Mouse (Mus musculus) kidney, embryonic 14.5 days (tissue): ENCODE data around the gene Ptpn14. TPM values are rescaled to one million over a fixed set of nuclear protein-coding genes. Genes with fewer than 3 reads are reported as not detected.

Experiments
- ATAC-seq: fragments of 200-750 bp; cut with Nextera tagmentation; 2 replicates; pipeline ENCODE4 v1.8.0; 2017; ENCODE audit warnings: moderate number of reproducible peaks, mild to moderate bottlenecking, moderate TSS enrichment, moderate library complexity; ENCODE audit not compliant: low FRiP score, low TSS enrichment
- H3K27ac ChIP-seq: fragments of 300-500 bp; sonication (generic); 2 replicates; pipeline ENCODE4 v1.5.1; 2014; ENCODE audit warnings: low read depth, mild to moderate bottlenecking, low read length, moderate library complexity, mixed read lengths
- H3K27me3 ChIP-seq: fragments of 300-500 bp; sonication (generic); 2 replicates; pipeline ENCODE4 v1.6.1; 2014; ENCODE audit warnings: mild to moderate bottlenecking, low read length; ENCODE audit not compliant: control insufficient read depth, insufficient read depth
- H3K36me3 ChIP-seq: fragments of 300-500 bp; sonication (generic); 2 replicates; pipeline ENCODE4 v1.6.1; 2014; ENCODE audit warnings: low read length, mixed read lengths; ENCODE audit not compliant: control insufficient read depth, insufficient read depth
- H3K4me1 ChIP-seq: fragments of 300-500 bp; sonication (generic); 2 replicates; pipeline ENCODE4 v1.6.1; 2014; ENCODE audit warnings: low read length, mixed read lengths; ENCODE audit not compliant: control insufficient read depth, insufficient read depth
- H3K4me2 ChIP-seq: fragments of 300-500 bp; sonication (generic); replicated peaks from 2 replicates; pipeline ENCODE4 v1.6.1; 2014; ENCODE audit warnings: low read depth, mild to moderate bottlenecking, low read length
- H3K4me3 ChIP-seq: fragments of 300-500 bp; sonication (generic); 2 replicates; pipeline ENCODE4 v1.5.1; 2014; ENCODE audit warnings: mild to moderate bottlenecking, low read length
- H3K9ac ChIP-seq: fragments of 300-500 bp; sonication (generic); 2 replicates; pipeline ENCODE4 v1.6.1; 2014; ENCODE audit warnings: low read depth, mild to moderate bottlenecking, low read length, moderate library complexity
- H3K9me3 ChIP-seq: fragments of 300-500 bp; sonication (generic); 2 replicates; pipeline ENCODE4 v1.6.1; 2016; ENCODE audit warnings: low read length; ENCODE audit not compliant: control insufficient read depth
- WGBS: fragments of 180-500 bp; shearing (Covaris S2); extraction: QIAGEN DNeasy Blood & Tissue Kit; methylation state at CpG from one replicate; pipeline ENCODE4 v1.1.7; 2014; 5-methylcytosine and 5-hydroxymethylcytosine counted together
- polyA plus RNA-seq: library from polyadenylated mRNA; unstranded; fragments of >200 nt; fragmentation: Nextera tagmentation; extraction: Ambion mirVana; gene quantifications from 2 replicates; pipeline ENCODE4 v1.2.1, GENCODE M21; 2014

Ptpn14 gene
- polyA plus RNA-seq, 1 experiment from 2014 or later = 21.1 TPM

DNA sequence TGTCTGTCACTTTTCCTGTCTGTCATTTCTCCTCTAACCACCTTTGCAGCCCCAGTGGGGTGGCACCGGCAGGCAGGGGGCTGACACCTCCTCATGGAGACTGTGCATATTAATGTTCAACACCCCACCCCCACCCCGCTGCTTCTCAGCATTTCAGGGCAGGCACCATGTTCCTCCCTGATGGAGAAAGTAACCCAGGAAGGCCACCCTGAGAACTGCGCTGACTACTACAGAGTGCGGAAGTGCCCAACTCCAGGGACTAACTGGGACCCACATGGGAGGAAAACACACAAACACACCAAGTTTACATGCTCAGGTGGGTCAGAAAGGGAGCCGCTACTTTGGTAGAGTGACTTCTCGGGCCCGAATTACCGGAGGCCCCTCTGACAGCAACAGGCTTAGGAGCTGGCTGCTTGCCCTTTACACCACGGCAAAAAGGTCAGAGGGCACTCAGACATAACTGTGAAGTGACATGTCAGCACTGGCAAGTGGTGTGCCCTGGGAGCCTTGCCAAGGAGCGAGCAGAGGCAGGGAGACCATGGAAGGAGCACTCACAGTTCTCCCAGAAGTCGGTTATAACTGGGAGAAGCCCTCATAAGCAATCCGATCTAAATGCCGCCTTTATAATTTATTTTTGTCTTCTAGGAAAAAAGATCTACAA, 182.7 kb downstream of the Ptpn14 start:
- H3K9ac ChIP-seq = no peak overlapping the region
- no peak for ATAC-seq
- H3K27ac ChIP-seq = no peak overlapping the region
- no peak overlapping the region for H3K4me2 ChIP-seq
- H3K27me3 ChIP-seq = no peaks in the 10 kb centered on the region
- peaks cover 6% of the 10 kb centered on the region; the same call in 1 of the 2 replicates for H3K36me3 ChIP-seq
- WGBS = 60% methylated on average over 13 of the region's 13 CpGs
- no peak overlapping the region for H3K4me3 ChIP-seq
- peaks cover 5% of the 10 kb centered on the region; the same call in 1 of the 2 replicates for H3K4me1 ChIP-seq
- H3K9me3 ChIP-seq = no peaks in the 10 kb centered on the region

DNA sequence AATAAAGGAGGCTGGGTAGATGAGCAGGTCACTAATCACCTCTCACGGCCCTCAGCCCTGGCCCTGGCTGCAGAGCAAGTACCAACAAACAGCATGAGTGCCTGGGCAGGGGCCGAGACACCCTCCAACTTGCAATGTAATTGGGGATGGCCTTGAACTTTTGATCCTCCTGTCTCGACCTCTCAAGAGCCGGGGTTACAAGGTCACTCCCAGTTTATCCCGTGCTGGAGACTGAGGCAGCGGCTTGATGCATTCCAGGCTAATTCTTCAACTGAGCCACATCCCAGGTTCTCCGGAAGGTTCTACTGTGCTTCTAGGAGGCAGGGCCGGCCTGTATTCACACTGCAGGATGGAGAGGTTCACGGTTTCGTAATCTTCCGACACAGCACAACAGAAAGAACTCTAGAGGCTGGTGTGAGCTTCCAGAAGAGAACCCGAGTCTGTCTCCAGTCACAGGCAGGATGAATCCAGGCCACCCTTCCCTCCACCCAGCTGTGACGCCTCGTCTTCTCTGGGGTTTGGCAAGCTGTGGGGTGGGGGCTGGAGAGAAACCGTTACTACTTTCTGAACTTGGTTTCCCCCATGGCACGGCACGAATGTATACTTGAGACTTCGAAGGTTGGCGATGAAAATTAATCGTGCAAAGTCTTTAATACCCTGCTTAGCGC, 185.2 kb downstream of the Ptpn14 start:
- Histone ChIP-seq H3K9ac (no peak overlapping the region), H3K27me3 (no peaks in the 10 kb centered on the region), H3K27ac (no peak overlapping the region), H3K36me3 (peaks cover 6% of the 10 kb centered on the region; the same call in 1 of the 2 replicates), H3K4me3 (no peak overlapping the region), H3K4me1 (peaks cover 9% of the 10 kb centered on the region; the same call in 1 of the 2 replicates), H3K4me2 (no peak overlapping the region), H3K9me3 (no peaks in the 10 kb centered on the region)
- no peak for ATAC-seq
- WGBS = 87% methylated on average over 21 of the region's 21 CpGs

DNA sequence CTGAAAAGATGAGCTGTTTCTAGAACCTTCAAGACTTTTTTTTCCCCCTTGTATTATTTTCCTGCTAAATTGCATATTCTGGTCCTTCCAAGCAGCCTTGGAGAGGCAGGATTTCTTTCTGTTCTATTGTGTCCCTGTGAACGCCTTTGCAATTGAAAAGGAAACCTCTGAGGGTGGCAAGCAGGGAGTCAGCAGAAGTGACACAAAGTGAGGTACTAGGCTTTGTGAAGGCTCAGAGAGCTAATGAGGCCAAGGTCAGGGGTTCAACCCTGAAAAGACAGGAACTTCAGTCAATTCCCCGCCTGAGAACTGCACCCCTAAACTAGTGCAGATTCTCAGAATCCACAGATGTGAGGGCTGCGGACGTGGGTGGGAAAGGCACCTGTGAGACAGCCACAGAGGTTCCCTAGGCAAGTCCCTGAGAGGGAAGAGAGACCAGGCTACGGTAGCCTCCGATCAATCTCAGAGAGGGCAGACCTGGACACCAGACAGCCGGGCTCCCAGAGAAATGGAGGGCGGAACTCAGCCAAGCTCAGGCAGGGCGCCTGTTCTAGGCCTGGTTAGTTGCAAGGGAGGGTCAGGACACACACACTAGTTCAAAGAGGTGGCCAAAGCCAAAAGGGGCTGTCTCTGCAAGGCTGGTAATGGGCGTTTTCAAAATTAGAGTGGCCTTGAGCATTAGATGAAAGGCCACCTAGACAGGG, 188.5 kb downstream of the Ptpn14 start:
- ATAC-seq = no peak
- H3K4me1 ChIP-seq = peaks cover 13% of the 10 kb centered on the region; the same call in 1 of the 2 replicates

DNA sequence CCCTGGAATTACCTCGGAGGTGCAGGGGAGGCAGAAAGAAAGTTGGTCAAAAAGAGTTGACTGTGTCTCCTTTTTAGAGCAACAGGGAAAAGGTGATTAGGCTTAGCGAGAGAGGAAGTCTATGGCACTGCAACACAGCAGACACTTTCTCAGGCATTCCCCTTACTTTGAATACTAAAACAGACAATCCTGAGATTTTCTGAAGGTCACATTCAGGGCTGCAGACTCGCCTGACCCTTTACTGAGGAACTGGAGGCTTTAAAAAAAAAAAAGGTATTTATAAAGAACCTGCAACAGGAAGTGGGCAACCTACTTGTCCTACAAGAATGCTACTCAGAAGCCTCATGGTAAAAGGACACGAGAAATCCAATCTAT, 189.0 kb downstream of the Ptpn14 start:
- no peak for ATAC-seq
- H3K4me1 ChIP-seq = peaks cover 13% of the 10 kb centered on the region; the same call in 1 of the 2 replicates
- H3K27me3 ChIP-seq = no peaks in the 10 kb centered on the region

More for the DNA sequence above, 188.5 kb downstream of the Ptpn14 start:
- H3K27me3 ChIP-seq = no peaks in the 10 kb centered on the region
- no peaks in the 10 kb centered on the region for H3K9me3 ChIP-seq
- no peak overlapping the region for H3K4me3 ChIP-seq
- 54% methylated on average over 10 of the region's 10 CpGs for WGBS
- H3K9ac ChIP-seq = no peak overlapping the region
- peaks cover 3% of the 10 kb centered on the region; the same call in 1 of the 2 replicates for H3K36me3 ChIP-seq
- no peak overlapping the region for H3K27ac ChIP-seq
- no peak overlapping the region for H3K4me2 ChIP-seq

DNA sequence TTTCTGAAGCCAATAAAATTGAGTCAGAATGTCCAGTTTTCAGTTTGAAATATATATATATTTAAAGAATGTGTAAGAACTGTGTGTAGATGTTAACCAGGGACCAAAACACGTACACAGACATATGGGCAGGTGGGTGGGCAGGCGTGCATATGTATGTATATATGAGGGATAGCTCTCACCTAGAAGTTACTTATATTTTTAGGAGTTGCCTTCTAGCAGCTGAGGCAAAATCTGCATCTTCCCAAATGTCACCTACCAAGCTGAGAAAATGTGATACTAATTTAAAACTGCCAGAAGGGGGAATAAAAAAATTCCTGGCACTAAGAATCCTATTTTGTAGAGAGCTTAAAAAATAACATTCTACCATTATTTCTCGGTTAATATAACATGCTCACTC, 191.7 kb downstream of the Ptpn14 start:
- H3K4me1 ChIP-seq = peaks cover 15% of the 10 kb centered on the region; the same call in 1 of the 2 replicates
- no peak overlapping the region for H3K9ac ChIP-seq
- no peaks in the 10 kb centered on the region for H3K27me3 ChIP-seq
- H3K9me3 ChIP-seq = no peaks in the 10 kb centered on the region
- no peak overlapping the region for H3K4me2 ChIP-seq
- ATAC-seq = no peak
- no peak overlapping the region for H3K4me3 ChIP-seq
- no peaks in the 10 kb centered on the region for H3K36me3 ChIP-seq
- 88% methylated on average over 3 of the region's 3 CpGs for WGBS
- no peak overlapping the region for H3K27ac ChIP-seq

More for the DNA sequence above, 189.0 kb downstream of the Ptpn14 start:
- Histone ChIP-seq H3K9ac (no peak overlapping the region), H3K9me3 (no peaks in the 10 kb centered on the region), H3K4me2 (no peak overlapping the region), H3K36me3 (peaks cover 3% of the 10 kb centered on the region; the same call in 1 of the 2 replicates), H3K4me3 (no peak overlapping the region), H3K27ac (no peak overlapping the region)
- WGBS = 44% methylated on average over 4 of the region's 4 CpGs

DNA sequence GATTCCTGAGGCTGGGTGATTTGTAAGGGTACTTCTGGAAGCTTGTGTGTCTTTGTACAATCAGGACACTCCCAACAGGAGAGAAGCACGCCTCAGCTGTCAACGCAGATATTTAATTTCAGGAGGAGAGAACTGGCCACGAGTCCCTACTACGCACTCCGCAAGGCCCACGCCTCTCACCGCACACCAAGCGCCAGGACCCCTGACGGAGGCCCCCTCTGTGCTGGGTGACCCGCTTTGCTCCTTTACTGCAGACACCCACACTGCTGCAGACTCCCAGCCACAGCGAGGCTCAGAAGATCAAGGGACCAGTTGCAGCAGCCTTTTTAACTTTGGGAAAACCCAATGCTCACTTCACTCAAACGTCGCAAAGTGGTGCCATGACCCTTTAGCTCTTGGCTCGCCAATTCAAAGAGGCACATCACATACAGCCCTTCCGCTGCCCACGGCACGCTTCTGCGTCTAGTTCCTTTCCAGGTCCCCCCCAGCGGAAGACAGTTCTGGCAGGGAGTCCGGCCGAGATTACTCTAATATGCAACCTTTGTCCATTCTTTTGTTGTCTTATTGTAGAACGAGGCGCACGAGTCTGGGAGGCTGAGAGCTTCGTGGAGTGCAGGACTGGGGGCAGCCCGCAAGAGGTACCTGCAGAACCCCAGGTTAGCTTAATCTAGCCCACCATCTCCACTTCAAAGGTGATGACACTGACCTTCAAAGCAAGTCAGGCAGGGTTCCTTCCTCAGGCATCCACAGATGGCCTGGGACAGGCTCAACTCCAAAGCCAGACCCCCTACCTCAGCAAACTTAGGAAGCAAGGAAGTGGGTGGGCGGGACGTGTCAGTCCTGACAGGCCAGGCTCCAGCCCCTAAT, 192.9 kb downstream of the Ptpn14 start:
- 18% methylated on average over 28 of the region's 28 CpGs for WGBS
- peak overlapping the region; percentile 73 for H3K4me3 ChIP-seq
- no peaks in the 10 kb centered on the region for H3K36me3 ChIP-seq
- no peaks in the 10 kb centered on the region for H3K27me3 ChIP-seq
- peak overlapping the region; percentile 80 for H3K4me2 ChIP-seq
- H3K4me1 ChIP-seq = peaks cover 14% of the 10 kb centered on the region; the same call in 1 of the 2 replicates
- peak; percentile 53 for ATAC-seq
- no peaks in the 10 kb centered on the region for H3K9me3 ChIP-seq
- H3K27ac ChIP-seq = no peak overlapping the region
- peak overlapping the region; percentile 87; the same call in 1 of the 2 replicates for H3K9ac ChIP-seq

DNA sequence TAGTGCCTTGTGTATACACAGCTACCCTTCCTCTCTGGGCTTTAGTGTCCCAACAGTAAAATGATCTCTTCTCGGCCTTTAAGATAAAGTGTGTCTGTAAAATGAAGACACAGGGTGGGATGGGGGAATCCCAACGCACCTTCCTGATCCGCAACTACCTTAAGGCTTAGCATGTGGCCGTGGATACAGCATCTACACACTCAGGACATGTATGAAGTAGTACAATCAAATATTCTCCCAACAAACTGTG, 193.4 kb downstream of the Ptpn14 start:
- ATAC-seq = no peak
- H3K36me3 ChIP-seq = no peaks in the 10 kb centered on the region
- no peaks in the 10 kb centered on the region for H3K27me3 ChIP-seq
- H3K4me2 ChIP-seq = peak overlapping the region; percentile 80
- H3K4me1 ChIP-seq = peaks cover 14% of the 10 kb centered on the region; the same call in 1 of the 2 replicates
- peak overlapping the region; percentile 73 for H3K4me3 ChIP-seq
- H3K9me3 ChIP-seq = no peaks in the 10 kb centered on the region
- H3K27ac ChIP-seq = no peak overlapping the region
- 3% methylated on average over 4 of the region's 4 CpGs for WGBS
- H3K9ac ChIP-seq = peak overlapping the region; percentile 87

DNA sequence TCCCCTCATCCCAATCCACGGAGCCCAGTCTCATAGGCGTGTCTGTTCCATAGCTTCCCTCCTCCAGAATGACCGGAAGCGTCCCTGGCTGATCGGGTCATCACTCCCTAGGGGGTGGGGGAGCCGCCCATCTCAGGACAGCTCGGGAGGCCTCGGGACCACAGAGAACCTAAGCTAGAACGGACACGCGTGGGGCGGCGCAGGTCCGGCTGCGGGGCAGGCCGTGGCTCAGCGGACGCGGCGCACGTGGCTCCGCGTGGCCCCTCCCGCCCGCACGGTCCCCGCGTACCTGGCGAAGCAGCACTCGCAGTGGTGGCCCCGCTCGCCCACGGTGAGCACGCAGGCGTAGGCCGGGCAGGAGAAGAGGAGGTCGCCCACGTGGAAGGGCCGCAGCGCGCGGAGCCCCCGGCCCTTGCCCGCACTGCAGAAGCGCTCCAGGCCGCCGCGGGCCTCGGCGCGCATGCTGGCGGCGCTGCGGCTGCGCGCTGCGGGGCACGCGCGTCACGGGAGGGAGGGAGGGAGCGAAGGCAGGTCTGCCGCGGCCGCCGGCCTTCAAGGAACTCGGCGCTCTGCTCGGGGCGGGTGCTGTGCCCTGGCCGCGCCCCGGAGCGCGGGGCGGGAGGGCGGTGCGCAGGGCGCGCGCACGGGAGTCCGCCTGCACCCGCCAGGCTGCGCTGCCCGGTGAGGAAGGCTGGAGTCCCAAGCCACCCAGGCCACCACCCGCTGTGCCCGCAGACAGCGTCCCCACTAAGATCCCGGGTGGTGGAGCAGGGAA, 193.9 kb downstream of the Ptpn14 start, which contains the start of gene Smyd2:
Gene Smyd2, minus strand, starts transcription at position 546 of the 775 bp plus-strand sequence.
- WGBS = under 1% methylated on average over 70 of the region's 90 CpGs
- Histone ChIP-seq H3K36me3 (no peaks in the 10 kb centered on the region), H3K4me3 (peak within 1 kb of the TSS; percentile 73), H3K27me3 (no peaks in the 10 kb centered on the region), H3K9ac (peak within 1 kb of the TSS; percentile 87), H3K27ac (peak within 1 kb of the TSS; percentile 65), H3K9me3 (no peaks in the 10 kb centered on the region), H3K4me2 (peak within 1 kb of the TSS; percentile 80), H3K4me1 (peaks cover 14% of the 10 kb centered on the region; the same call in 1 of the 2 replicates)
- ATAC-seq = peak; percentile 91
